Mouse (Mus musculus) frontal cortex, adult 2 months (tissue): ENCODE results near the gene Xlr3b. TPM values are rescaled to one million over a fixed set of nuclear protein-coding genes. Genes with fewer than 3 reads are reported as not detected.
A peak's percentile ranks its signal among the peaks of the same experiment; 100 is the strongest.
"Not testable (repeated sequence)": the region's sequence is repeated elsewhere in the genome, so short reads cannot be mapped to it uniquely, and the experiment has no call there.

Experiments
- DNase-seq, 2 experiments: peaks; one replicate each; pipeline ENCODE4 v3.0.0; 2022; ENCODE audit warnings: low spot score in 1 of 2; ENCODE audit errors: extremely low spot score in 1 of 2
- polyA plus RNA-seq: library from polyadenylated mRNA; depleted of rRNA; stranded (reverse); fragments of >200 nt; gene quantifications from 2 replicates; pipeline ENCODE4 v1.2.3, GENCODE M21; 2012; rRNA removed

Xlr3b gene
- 3.8 and 6.8 TPM in 2 replicates for polyA plus RNA-seq

DNA sequence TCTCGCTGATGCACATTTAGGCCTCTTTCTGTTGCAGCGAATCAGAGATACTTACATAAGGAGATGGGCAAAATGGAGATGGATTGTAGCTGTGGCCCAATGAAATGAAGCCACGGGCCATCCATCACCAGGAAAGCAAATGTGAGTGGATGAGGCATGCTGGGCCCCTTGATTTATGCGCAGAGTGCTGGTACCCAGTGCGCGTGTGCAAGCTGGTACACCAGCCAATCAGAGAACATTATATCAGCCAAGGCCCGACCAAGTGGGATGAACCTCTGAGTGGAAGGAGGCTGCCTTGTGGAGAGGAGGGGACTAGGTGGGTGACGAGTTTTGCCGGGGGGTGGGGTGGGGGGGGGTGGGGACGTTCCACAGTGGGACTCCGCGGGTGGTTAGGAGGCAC lies at the start of gene Xlr3b:
Gene Xlr3b, plus strand, starts transcription at position 274 of the 400 bp plus-strand sequence.
- peak in 1 of 2 experiments; percentile 10 for DNase-seq

GRCm38 (mm10) chrX:73143218-73143618 lies 48.8 kb upstream of the Xlr3b start:
- DNase-seq = not testable (repeated sequence)

DNA sequence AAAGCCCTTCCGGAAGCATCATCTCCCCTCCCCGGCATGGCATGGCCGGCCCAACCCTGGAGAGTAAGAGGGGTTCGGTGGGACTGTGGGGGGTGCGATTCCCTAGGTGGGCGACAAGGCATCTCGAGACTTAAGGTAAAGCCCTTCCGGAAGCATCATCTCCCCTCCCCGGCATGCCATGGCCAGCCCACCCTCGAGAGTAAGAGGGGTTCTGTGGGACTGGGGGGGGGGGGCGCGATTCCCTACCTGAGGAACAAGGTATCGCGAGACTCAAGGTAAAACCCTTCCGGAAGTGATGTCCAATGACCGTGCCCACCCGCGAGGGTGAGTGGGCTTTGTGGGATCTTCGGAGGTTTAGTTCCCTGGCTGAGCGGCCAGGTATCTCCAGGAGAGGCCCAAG lies 43.5 kb upstream of the Xlr3b start, which contains the start of gene Xlr5b:
Gene Xlr5b, plus strand, starts transcription at position 301 of the 400 bp plus-strand sequence.
- not testable (repeated sequence) for DNase-seq

DNA sequence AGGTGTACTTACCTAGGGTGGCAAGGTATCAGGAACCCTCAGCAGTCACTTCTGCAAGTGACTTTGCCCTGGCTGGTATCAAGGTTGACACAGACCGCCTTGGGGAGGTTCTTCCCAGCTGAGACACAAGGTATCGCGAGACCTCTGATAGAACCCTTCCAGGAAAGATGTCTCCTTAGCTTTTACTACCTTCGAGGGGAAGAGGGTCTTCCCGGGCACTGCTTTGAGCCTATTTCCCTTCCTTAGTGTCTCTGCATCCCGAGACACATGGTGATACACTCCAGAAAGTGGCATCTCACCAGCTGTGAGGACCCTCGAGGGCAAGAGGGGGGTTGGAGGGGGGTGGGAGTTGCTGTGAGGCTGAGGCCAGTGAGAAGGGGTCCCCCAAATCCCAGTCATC lies 42.7 kb upstream of the Xlr3b start, which contains the start of gene DXBay18:
Gene DXBay18, minus strand, starts transcription at position 101 of the 400 bp plus-strand sequence.
- not testable (repeated sequence) for DNase-seq

DNA sequence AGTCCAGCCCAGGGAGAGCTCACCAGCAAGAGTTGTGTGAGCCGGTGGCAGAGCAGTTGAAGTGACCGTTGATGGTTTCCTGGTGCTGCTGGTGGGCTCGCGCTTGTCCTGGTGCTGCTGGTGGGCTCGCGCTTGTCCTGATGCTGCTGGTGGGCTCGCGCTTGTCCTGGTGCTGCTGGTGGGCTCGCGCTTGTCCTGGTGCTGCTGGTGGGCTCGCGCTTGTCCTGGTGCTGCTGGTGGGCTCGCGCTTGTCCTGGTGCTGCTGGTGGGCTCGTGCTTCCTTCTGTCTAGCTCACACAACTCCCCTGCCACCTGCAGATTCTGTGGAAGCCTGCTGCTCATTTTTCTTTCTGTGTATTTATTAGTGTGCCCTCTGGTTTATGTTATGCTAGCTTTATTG lies 15.1 kb upstream of the Xlr3b start, which contains the start of gene Spin2d:
Gene Spin2d, minus strand, starts transcription at position 101 of the 400 bp plus-strand sequence.
- DNase-seq = not testable (repeated sequence)

DNA sequence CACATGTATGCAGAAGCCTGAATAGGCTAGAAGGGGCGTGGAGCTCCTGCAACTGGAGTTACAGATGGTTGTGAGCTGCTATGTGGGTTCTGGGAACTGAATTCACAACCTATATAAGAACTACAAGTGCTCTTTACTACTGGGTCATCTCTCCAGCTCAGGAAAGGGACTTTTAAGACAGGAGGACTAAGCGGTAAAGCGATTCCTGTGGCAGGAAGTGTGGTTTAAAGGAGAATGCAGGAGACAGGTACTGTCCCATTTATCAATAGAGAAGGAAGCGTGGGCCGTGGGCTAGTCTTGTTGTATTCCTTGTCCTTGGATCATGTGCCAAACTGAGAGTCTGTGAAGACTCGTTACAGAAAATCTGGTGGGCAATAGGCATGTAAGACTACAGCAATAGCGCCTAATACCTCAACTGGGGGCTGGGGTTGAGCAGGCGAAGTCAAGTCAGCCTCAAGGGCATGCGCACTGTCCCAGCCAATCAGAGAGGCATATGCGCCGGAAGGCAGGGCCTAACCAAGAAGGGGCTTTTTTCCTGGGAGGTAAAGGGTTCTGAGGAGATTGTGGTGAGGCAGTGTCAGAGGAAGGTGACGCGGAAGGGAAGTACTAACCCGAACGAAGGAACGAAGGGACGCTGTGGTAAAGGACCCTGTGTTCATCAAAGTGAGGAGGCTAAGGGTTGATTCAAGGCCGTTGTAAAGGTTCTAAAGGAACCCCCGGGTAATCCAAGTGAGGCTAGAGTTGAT lies 22.0 kb downstream of the Xlr3b start, which contains the start of gene Xlr4b:
Gene Xlr4b, plus strand, starts transcription at position 515 of the 746 bp plus-strand sequence.
- not testable (repeated sequence) for DNase-seq

DNA sequence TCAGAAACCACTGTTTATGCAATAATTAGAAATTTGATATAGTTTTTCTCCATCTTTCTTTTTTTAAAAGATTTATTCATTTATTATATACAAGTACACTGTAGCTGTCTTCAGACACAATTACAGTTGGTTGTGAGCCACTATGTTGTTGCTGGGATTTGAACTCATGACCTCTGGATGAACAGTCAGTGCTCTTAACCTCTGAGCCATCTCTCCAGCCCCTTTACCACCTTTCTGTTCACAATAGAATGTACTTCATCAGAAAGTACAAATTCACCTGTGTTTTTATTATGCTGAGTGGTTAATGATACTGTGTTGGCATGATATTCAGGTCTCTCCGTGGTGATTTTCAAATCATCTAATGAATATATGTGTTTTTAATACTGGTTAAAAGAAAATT lies 33.4 kb downstream of the Xlr3b start:
- no peak for DNase-seq

- DNase-seq = peak; percentile 69 to 72
Observed at GRCm38 (mm10) chrX:73227914-73228605, 36.1 kb downstream of the Xlr3b start, which contains the start of gene F8a. Gene F8a, plus strand, starts transcription at chrX:73228291.

DNA sequence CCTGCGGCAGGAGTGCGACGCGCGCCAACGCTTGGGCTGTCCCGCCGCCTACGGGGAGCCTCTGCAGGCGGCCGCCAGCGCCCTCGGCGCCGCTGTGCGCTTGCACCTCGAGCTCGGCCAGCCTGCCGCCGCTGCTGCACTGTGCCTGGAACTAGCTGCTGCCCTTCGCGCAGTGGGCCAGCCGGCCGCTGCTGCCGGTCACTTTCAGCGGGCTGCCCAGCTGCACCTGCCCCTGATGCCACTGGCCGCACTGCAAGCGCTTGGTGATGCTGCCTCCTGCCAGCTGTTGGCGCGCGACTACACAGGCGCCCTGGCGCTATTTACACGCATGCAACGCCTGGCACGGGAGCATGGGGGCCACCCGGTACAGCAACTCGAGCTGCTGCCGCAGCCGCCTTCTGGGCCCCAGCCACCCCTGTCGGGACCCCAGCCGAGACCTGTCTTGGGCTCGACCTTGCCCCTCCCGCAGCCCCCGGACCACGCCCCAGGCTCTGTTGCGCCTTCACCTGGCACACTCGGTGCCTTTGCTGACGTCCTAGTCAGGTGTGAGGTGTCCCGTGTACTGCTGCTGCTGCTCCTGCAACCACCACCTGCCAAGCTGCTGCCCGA lies 36.7 kb downstream of the Xlr3b start:
- peak; percentile 1 to 43 for DNase-seq

DNA sequence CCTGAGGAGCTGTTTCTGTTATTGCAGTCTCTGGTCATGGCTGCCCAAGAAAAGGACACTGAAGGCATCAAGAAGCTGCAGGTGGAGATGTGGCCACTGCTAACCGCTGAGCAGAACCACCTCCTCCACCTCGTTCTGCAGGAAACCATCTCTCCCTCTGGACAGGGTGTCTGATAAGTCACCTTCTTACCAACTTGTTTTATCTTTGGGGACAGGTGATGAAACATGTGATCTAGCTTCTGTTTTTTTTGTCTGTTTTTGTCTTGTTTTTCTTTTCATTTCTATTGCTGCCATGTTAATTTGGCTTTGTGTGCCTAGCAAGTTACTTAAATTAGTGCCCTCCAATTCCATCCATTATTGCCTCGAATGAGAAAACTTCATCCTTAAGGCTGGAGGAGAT lies 37.3 kb downstream of the Xlr3b start:
- no peak for DNase-seq

- DNase-seq = not testable (repeated sequence)
Observed at GRCm38 (mm10) chrX:73242821-73243325, 50.9 kb downstream of the Xlr3b start, which contains the start of gene Xlr4c. Gene Xlr4c, minus strand, starts transcription at chrX:73243130.

Other genes starting within 250 kb of the Xlr3b start
- 0.44 and 0.72 TPM in 2 replicates for gene Zfp185, start 204.9 kb upstream of the Xlr3b start, polyA plus RNA-seq
- gene Pnma5, start 155.1 kb upstream of the Xlr3b start, polyA plus RNA-seq = 0.25 and 0.30 TPM in 2 replicates
- 14.2 and 19.4 TPM in 2 replicates for gene Pnma3, start 127.4 kb upstream of the Xlr3b start, polyA plus RNA-seq
- 0.18 and 0.99 TPM in 2 replicates for gene Xlr4a, start 109.7 kb upstream of the Xlr3b start, polyA plus RNA-seq
- gene Xlr3a, start 95.1 kb upstream of the Xlr3b start, polyA plus RNA-seq = 1.6 and 2.1 TPM in 2 replicates
- gene Gm14685, start 75.2 kb upstream of the Xlr3b start, polyA plus RNA-seq = 0.32 and 0.46 TPM in 2 replicates
- not detected in 2 replicates for gene Xlr5b, start 43.4 kb upstream of the Xlr3b start, polyA plus RNA-seq
- gene DXBay18, start 42.8 kb upstream of the Xlr3b start, polyA plus RNA-seq = 0.32 and 0.42 TPM in 2 replicates
- not detected in 2 replicates for gene Spin2d, start 15.2 kb upstream of the Xlr3b start, polyA plus RNA-seq
- 0.92 and 1.8 TPM in 2 replicates for gene Xlr4b, start 22.1 kb downstream of the Xlr3b start, polyA plus RNA-seq
- 14.7 and 16.6 TPM in 2 replicates for gene F8a, start 36.1 kb downstream of the Xlr3b start, polyA plus RNA-seq
- 0.12 and 0.40 TPM in 2 replicates for gene Xlr4c, start 50.9 kb downstream of the Xlr3b start, polyA plus RNA-seq
- 0.06 TPM in 1 of 2 replicates, not detected in the other for gene Xlr3c, start 73.2 kb downstream of the Xlr3b start, polyA plus RNA-seq
- 0.13 TPM in 1 of 2 replicates, not detected in the other for gene Xlr5a, start 100.8 kb downstream of the Xlr3b start, polyA plus RNA-seq
- gene Xlr5c, start 100.8 kb downstream of the Xlr3b start, polyA plus RNA-seq = not detected in 2 replicates
- gene Gm45015, start 144.6 kb downstream of the Xlr3b start, polyA plus RNA-seq = not detected in 2 replicates
- 16.9 and 17.5 TPM in 2 replicates for gene Zfp275, start 150.4 kb downstream of the Xlr3b start, polyA plus RNA-seq
- gene Gm18336, start 206.5 kb downstream of the Xlr3b start, polyA plus RNA-seq = 0.13 and 0.16 TPM in 2 replicates
- 0.95 and 1.6 TPM in 2 replicates for gene Zfp92, start 218.9 kb downstream of the Xlr3b start, polyA plus RNA-seq
- not detected in 2 replicates for gene Trex2, start 243.1 kb downstream of the Xlr3b start, polyA plus RNA-seq